Comparison of ENCODE assay signal across 21 mouse cellular contexts in the genomic region with DNA sequence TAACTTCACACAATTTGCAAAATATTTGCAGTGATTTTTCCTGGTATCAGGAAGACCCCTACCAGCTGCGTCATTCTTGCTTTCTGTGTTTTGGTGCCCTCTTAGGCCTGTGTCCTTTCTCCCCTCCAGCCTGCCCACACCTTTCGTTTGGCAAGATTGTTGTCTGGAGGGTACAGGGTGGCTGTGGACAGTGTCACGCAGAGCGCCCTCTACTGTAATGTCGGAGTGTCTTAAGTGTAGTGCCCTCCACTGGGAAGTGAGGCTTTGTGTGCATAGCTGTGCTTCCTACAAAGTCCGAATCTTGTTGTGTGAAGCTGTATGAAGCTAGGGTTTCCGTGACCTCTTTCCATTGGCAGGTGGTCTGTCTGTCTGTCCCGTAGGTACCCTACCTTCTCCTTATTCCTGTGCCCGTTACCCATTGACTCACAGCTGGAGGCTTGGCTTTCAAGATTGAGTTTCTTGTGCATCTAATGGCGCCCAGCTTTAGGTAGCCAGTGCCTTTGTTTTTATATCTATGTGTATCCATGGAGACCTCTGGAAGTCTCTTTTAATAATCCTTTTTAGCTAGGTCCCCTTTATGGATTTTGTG. TPM values are rescaled to one million over a fixed set of nuclear protein-coding genes. Genes with fewer than 3 reads are reported as not detected.
A peak's percentile ranks its signal among the peaks of the same experiment; 100 is the strongest.
DNase-seq lines count a peak whose midpoint lies in the region; ATAC-seq and TF ChIP-seq lines count a peak whose summit lies in the region.
"Had no signal": no experiment of that assay in that cellular context is flagged by ENCODE, and none has a peak within 500 bp of the region (broad histone marks: within the 10 kb centered on the region; RNA-seq: fewer than 3 reads in every experiment).

No protein-coding gene starts in this region.

- no peaks in the 10 kb centered on the region for H3K27me3 ChIP-seq in heart, adult 2 months (ENCODE audit: control insufficient read depth, insufficient read depth, low read length)
- H3K27me3 ChIP-seq in kidney, adult 2 months (replicated peaks; ENCODE audit: control insufficient read depth, insufficient read depth, low read length), result no peaks in the 10 kb centered on the region
- H3K27me3 ChIP-seq in kidney, embryonic 16.5 days (ENCODE audit: insufficient read depth, low read length), result no peaks in the 10 kb centered on the region
- no peaks in the 10 kb centered on the region for H3K27me3 ChIP-seq in C2C12 (ENCODE audit: control insufficient read depth, insufficient read depth, insufficient read length)
- H3K27me3 ChIP-seq: Patski had no signal

- no peak for TF ChIP-seq EP300 in heart, adult 2 months (IDR thresholded peaks at IDR 0.05; ENCODE audit: insufficient read depth, low read depth, low read length)

- H3ac ChIP-seq in C2C12 (ENCODE audit: control insufficient read depth, insufficient read length, low read depth), result no peak overlapping the region

- no peak for TF ChIP-seq CTCF in heart, adult 2 months (IDR thresholded peaks at IDR 0.05)
- TF ChIP-seq CTCF in kidney, adult 2 months (conservative IDR thresholded peaks at IDR 0.05; ENCODE audit: insufficient read depth, insufficient read length, low read depth, low read length), result 0 out of 2 replicates have a peak, but pooled peaks have one; percentile 10
- TF ChIP-seq CTCF in C2C12 (IDR thresholded peaks at IDR 0.05; ENCODE audit: control insufficient read depth, insufficient read depth, insufficient read length), result peak; percentile 27
- TF ChIP-seq CTCF in embryonic fibroblast, embryonic 13.5 days (IDR thresholded peaks at IDR 0.05; ENCODE audit: borderline replicate concordance, insufficient read depth, low read length), result 0 out of 2 replicates have a peak, but pooled peaks have one; percentile 9

- intact Hi-C loops in heart, adult 2 months (cut with DNase I), result no loop called here

- H3K79me3 ChIP-seq in C2C12 (ENCODE audit: low read depth), result peaks cover 14% of the 10 kb centered on the region

- no peaks in the 10 kb centered on the region for H3K9me3 ChIP-seq in kidney, embryonic 16.5 days (ENCODE audit: low read length)
- H3K9me3 ChIP-seq: forebrain, embryonic 10.5 days; limb, embryonic 10.5 days had no signal

- ATAC-seq in kidney, embryonic 16.5 days (ENCODE audit: low FRiP score, low TSS enrichment), result no peak
- ATAC-seq: activated CD4-positive, CD25-positive, alpha-beta regulatory T cell, adult 4 months; Patski had no signal

- no peak overlapping the region for H3K4me3 ChIP-seq in heart, adult 2 months
- H3K4me3 ChIP-seq in kidney, adult 2 months (ENCODE audit: insufficient read depth, low read depth, low read length), result no peak overlapping the region
- no peak overlapping the region for H3K4me3 ChIP-seq in kidney, embryonic 16.5 days (ENCODE audit: low read length)
- H3K4me3 ChIP-seq in C2C12 (ENCODE audit: insufficient read depth, poor library complexity, severe bottlenecking), result no peak overlapping the region
- H3K4me3 ChIP-seq in embryonic fibroblast, embryonic 13.5 days (ENCODE audit: insufficient read depth, low read length), result no peak overlapping the region
- H3K4me3 ChIP-seq: forebrain, embryonic 10.5 days; limb, embryonic 10.5 days had no signal

- no peak for TF ChIP-seq POLR2A in heart, adult 2 months (IDR thresholded peaks at IDR 0.05; ENCODE audit: insufficient read depth, low read depth, low read length)
- TF ChIP-seq POLR2A in kidney, adult 2 months (IDR thresholded peaks at IDR 0.05; ENCODE audit: low read depth, low read length), result no peak
- no peak for TF ChIP-seq POLR2A in embryonic fibroblast, embryonic 13.5 days (IDR thresholded peaks at IDR 0.05; ENCODE audit: low read depth, low read length)

- H3K9ac ChIP-seq in heart, adult 2 months (ENCODE audit: low read depth, low read length), result no peak overlapping the region
- H3K9ac ChIP-seq in kidney, embryonic 16.5 days (replicated peaks; ENCODE audit: low read length), result no peak overlapping the region

- WGBS in heart, adult 2 months, result 90% methylated on average over 10 of the region's 10 CpGs
- 94% methylated on average over 10 of the region's 10 CpGs for WGBS in kidney, adult 2 months
- 89% methylated on average over 10 of the region's 10 CpGs for WGBS in kidney, embryonic 16.5 days

- H3K4me1 ChIP-seq in heart, adult 2 months (ENCODE audit: control insufficient read depth, insufficient read depth, low read length), result peaks cover 9% of the 10 kb centered on the region
- H3K4me1 ChIP-seq in kidney, adult 2 months (ENCODE audit: control insufficient read depth, insufficient read depth, low read length), result peaks cover under 1% of the 10 kb centered on the region
- peaks cover 9% of the 10 kb centered on the region for H3K4me1 ChIP-seq in kidney, embryonic 16.5 days (ENCODE audit: insufficient read depth, low read length)
- H3K4me1 ChIP-seq in embryonic fibroblast, embryonic 13.5 days (ENCODE audit: control insufficient read depth, insufficient read depth, low read length), result peaks cover 2% of the 10 kb centered on the region; the same call in 1 of the 2 replicates

- H3K27ac ChIP-seq in heart, adult 2 months, result peak overlapping the region; percentile 84; the same call in 1 of the 2 replicates
- no peak overlapping the region for H3K27ac ChIP-seq in kidney, adult 2 months (ENCODE audit: insufficient read depth, low read depth, low read length)
- H3K27ac ChIP-seq in kidney, embryonic 16.5 days (ENCODE audit: low read length), result no peak overlapping the region
- H3K27ac ChIP-seq in embryonic fibroblast, embryonic 13.5 days (ENCODE audit: insufficient read depth, low read length), result no peak overlapping the region
- H3K27ac ChIP-seq: forebrain, embryonic 10.5 days; limb, embryonic 10.5 days; macrophage had no signal

- peaks cover 3% of the 10 kb centered on the region for H3K79me2 ChIP-seq in heart, adult 2 months (replicated peaks; ENCODE audit: control insufficient read depth, insufficient read depth, low read length)
- peaks cover 19% of the 10 kb centered on the region for H3K79me2 ChIP-seq in C2C12 (ENCODE audit: control insufficient read depth, insufficient read depth)

- DNase-seq in heart, adult 2 months, result no peak
- DNase-seq in heart, adult 8-10 months (ENCODE audit: low spot score), result no peak
- no peak for DNase-seq in kidney, adult 2 months
- DNase-seq in thymus, postnatal 36 days, result no peak
- DNase-seq in adrenal gland, adult 2 months, result no peak
- DNase-seq: cerebellum, adult 9-11 months; gastrocnemius, postnatal 10 days; heart, postnatal 36 days; kidney, adult 9 months; layer of hippocampus, postnatal 36 days; midbrain, embryonic 14.5 days; spleen, adult 18-20 months; thymus, adult 2 months had no signal

- H3K36me3 ChIP-seq in heart, adult 2 months (ENCODE audit: control insufficient read depth, insufficient read depth, low read length), result peaks cover 12% of the 10 kb centered on the region
- no peaks in the 10 kb centered on the region for H3K36me3 ChIP-seq in kidney, adult 2 months (ENCODE audit: control insufficient read depth, insufficient read depth, low read length)
- H3K36me3 ChIP-seq in kidney, embryonic 16.5 days (ENCODE audit: insufficient read depth, low read length), result no peaks in the 10 kb centered on the region
- H3K36me3 ChIP-seq in C2C12 (ENCODE audit: control insufficient read depth, insufficient read depth), result no peaks in the 10 kb centered on the region
- H3K36me3 ChIP-seq: limb, embryonic 10.5 days had no signal

- H3K4me2 ChIP-seq in kidney, embryonic 16.5 days (replicated peaks; ENCODE audit: low read depth, low read length), result no peak overlapping the region

TF ChIP-seq in C2C12, 6 proteins besides CTCF, POLR2A, EP300 and RAD21:
- no peak for TF ChIP-seq MAX (IDR thresholded peaks at IDR 0.05)
- TF ChIP-seq CEBPB (IDR thresholded peaks at IDR 0.05; ENCODE audit: low read depth), result no peak
- TF ChIP-seq FOSL1 (IDR thresholded peaks at IDR 0.05; ENCODE audit: insufficient read depth, low read length, poor library complexity, severe bottlenecking), result no peak
- TF ChIP-seq USF1 (IDR thresholded peaks at IDR 0.05; ENCODE audit: low read depth), result no peak
- TF ChIP-seq MYOD1 (IDR thresholded peaks at IDR 0.05; ENCODE audit: control insufficient read depth, insufficient read length, low read depth), result no peak
- no peak for TF ChIP-seq MYOG (IDR thresholded peaks at IDR 0.05; ENCODE audit: control insufficient read depth, extremely low read depth, insufficient read length)

RNA-seq across cellular contexts. Expression of gene Fto, which starts 50.0 kb away (rescaled TPM):
- 10 to 100 TPM; 57.6 to 65.1 TPM for total RNA-seq in heart, adult 2 months (2021)
- 41.3 and 53.3 TPM in 2 replicates for polyA plus RNA-seq in heart, adult 2 months (2012; rRNA removed)
- total RNA-seq in heart, adult 8-10 months (2022), result 10 to 100 TPM; 59.3 to 70.7 (median 65.1) TPM
- 40.9 and 43.9 TPM in 2 replicates for polyA plus RNA-seq in kidney, adult 2 months (2012; rRNA removed)
- 89.0 and 99.4 TPM in 2 replicates for polyA plus RNA-seq in kidney, embryonic 16.5 days (2015; fragmentation: Nextera tagmentation; extraction: Ambion mirVana)
- 39.1 TPM for polyA plus RNA-seq in C2C12 (2012; fragmentation: generic; extraction: Trizol)
- polyA plus RNA-seq in embryonic fibroblast, embryonic 13.5 days (2011; ENCODE audit: insufficient read length, low read depth, missing spikeins), result 59.2 and 71.5 TPM in 2 replicates
- total RNA-seq in adrenal gland, adult 2 months (2021), result 10 to 100 TPM; 74.8 to 77.1 TPM
- 19.2 and 22.0 TPM in 2 replicates for polyA plus RNA-seq in adrenal gland, adult 2 months (2012; rRNA removed)

RNA-seq across cellular contexts. Expression of gene Rpgrip1l, which starts 50.3 kb away (rescaled TPM):
- total RNA-seq in heart, adult 2 months (2021), result 1 to 10 TPM; 3.2 to 3.6 TPM
- polyA plus RNA-seq in heart, adult 2 months (2012; rRNA removed), result 0.88 and 1.4 TPM in 2 replicates
- 1 to 10 TPM; 3.4 to 5.3 (median 4.2) TPM for total RNA-seq in heart, adult 8-10 months (2022)
- polyA plus RNA-seq in kidney, adult 2 months (2012; rRNA removed), result 1.6 and 2.1 TPM in 2 replicates
- 6.7 and 7.9 TPM in 2 replicates for polyA plus RNA-seq in kidney, embryonic 16.5 days (2015; fragmentation: Nextera tagmentation; extraction: Ambion mirVana)
- 1.8 TPM for polyA plus RNA-seq in C2C12 (2012; fragmentation: generic; extraction: Trizol)
- 8.7 and 9.2 TPM in 2 replicates for polyA plus RNA-seq in embryonic fibroblast, embryonic 13.5 days (2011; ENCODE audit: insufficient read length, low read depth, missing spikeins)
- total RNA-seq in adrenal gland, adult 2 months (2021), result 1 to 10 TPM; 7.2 to 8.1 TPM
- polyA plus RNA-seq in adrenal gland, adult 2 months (2012; rRNA removed), result 0.27 and 0.28 TPM in 2 replicates
